Mouse (Mus musculus) lung, postnatal 0 days (tissue): Measurements from ENCODE around the gene Mob2.

Source experiments
- CTCF ChIP-seq: IDR thresholded peaks from 2 replicates; pipeline ENCODE4 v1.5.1; 2016; ENCODE audit warnings: antibody characterized with exemption, mild to moderate bottlenecking
- EP300 ChIP-seq: IDR thresholded peaks from 2 replicates; pipeline ENCODE4 v1.6.1; 2016; ENCODE audit warnings: antibody characterized with exemption, mild to moderate bottlenecking, control low read depth

DNA sequence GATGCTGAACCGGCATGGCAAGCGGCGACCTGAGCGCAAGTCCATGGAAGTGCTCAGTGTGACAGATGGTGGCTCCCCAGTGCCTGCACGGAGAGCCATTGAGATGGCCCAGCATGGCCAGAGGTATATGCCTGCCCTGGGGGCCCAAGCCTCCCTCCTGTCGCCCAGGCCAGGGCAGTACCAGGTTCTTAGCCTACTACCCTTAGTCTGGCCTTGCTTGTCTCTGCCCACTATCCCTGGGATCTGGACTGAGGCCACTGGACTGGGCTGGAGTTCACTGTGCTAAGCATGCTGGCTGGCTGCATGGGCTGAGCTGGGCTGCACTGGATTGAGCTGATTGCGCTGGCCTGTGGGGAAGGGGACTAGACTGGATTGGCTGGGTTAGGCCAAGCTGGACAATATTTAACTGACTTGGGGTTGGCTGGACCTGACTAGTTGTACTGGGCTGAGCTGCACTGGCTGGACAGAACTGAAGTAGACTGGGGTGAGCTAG is 72.5 kb downstream of the Mob2 start:
- TF ChIP-seq CTCF (no peak), EP300 (no peak)
